Mouse (Mus musculus) cerebellum, adult 2 months (tissue): ENCODE measurements around the gene Lct.

Experiments used
- CTCF ChIP-seq: fragments of 200-500 bp; IDR thresholded peaks from 2 replicates; pipeline ENCODE4 v1.5.1; 2011; ENCODE audit warnings: low read depth, mild to moderate bottlenecking, control low read depth, low read length, moderate library complexity, borderline replicate concordance; ENCODE audit not compliant: insufficient read depth
- POLR2A ChIP-seq: fragments of 200-500 bp; IDR thresholded peaks from 2 replicates; pipeline ENCODE4 v1.6.1; 2011; ENCODE audit warnings: low read length, control low read depth, borderline replicate concordance; ENCODE audit not compliant: insufficient read depth

DNA sequence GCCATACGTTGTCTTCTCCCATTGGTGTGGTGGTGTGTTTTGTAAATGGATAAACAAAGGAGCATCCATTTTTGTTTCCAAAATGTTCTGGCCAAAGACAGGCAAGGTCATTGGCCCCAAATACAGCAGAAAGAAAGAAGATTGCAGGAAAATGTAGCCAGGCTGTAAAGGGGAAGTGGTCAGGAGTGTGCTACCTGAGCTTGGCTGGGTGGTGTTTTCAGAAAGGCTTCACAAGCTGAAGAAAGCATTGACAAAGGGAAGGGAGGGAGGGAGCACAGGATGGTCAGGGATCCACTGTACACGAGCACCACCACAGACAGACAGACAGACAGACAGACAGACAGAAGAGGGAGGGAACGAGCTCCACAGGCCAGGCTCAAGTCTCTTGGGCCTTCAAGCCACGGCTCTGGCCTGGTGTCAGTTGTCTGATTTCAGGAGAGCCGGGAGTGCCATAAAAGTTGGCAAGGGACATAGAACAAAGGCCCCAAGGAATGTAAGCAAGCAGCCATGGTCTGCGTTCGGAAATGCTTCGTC is 43.9 kb downstream of the Lct start:
- TF ChIP-seq POLR2A, result no peak
- no peak for TF ChIP-seq CTCF
